Mouse (Mus musculus) frontal cortex, postnatal 36 days (tissue): Measurements from ENCODE around the gene Nup35.

Experiments used
- DNase-seq, 2 experiments: peaks; one replicate each; pipeline ENCODE4 v3.0.0; 2022; ENCODE audit warnings: low spot score in 2 of 2

Gene Nup35

DNA sequence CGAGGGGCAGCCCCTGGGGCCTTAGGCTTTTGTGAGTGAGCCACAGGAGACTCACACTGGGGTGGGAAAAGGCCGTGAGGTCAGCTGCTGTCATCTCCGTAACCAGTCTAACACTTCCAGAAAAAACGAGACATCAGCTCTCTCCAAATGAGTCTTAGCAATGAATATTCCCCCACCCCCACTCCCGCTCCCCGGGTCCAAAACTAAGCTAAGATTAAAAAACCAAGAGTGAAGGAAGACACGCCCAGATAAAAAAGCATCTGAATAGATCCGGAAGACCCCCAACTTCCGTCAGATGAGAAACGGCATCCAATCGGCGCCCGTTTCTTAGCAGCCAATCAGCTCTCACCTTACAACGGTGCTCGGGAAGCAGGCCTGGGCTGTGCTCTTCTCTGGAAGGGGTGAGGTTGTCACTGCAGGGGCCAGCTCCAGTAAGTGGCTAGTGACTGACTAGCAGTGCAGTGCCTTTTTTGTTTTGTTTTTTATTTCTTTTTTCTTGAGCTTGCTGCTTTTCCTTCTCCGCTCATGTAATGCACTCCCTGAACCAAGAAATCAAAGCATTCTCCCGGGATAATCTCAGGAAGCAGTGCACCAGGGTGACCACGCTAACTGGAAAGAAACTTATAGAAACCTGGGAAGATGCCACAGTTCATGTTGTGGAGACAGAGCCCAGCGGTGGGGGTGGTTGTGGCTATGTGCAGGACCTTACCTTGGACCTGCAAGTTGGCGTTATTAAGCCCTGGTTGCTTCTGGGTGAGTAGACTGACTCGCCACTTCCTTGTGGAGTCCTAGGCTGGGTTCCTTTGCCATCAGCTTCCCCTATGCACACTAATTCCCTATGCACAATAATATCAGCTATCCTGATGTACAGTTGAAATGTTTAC, at the start of gene Nup35, which contains the start of gene Dusp19:
TSS of gene Nup35 (plus strand) at position 383 of the 884 bp plus-strand sequence.
TSS of gene Dusp19 (plus strand) at position 192 of the 884 bp plus-strand sequence.
- peak; percentile 95 to 98 for DNase-seq

DNA sequence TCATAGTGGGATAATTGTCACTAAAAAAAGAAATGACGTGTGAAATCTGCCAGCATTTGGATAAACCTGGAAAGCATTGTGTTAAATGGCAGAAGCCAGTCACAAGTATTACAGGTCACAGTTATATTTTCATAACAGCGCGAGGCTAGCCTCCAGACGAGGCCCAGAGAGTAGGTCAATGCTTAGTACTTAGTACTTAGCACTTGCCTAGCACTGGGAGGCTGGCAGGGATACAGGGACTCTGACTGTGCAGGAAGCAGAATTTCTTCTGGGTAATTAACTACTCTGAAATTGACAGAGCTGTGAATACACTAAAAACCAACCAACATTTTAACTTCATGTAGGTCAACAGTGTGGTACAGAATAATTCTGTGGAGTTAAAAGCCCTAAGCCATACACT, 49.6 kb upstream of the Nup35 start:
- DNase-seq, result no peak

DNA sequence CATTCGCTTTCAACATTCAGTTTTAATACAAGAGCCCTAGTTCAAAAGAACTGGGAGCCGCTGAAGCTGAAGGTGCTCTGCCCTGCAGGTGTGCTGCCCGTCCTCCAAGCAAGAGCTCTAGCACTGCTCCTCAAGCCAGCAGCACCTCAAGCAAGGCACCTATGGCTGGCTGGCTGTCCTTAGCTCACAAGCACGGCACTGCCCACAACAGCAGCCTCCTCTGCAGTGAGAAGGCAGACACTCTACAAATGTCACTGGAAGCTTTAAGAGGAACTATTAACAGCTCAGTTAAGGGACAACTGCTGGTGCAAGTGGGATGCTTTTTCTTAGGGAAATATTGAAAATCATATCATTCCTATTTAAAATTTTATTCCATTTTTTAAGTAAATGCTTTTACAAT, 46.4 kb upstream of the Nup35 start:
- no peak for DNase-seq

DNA sequence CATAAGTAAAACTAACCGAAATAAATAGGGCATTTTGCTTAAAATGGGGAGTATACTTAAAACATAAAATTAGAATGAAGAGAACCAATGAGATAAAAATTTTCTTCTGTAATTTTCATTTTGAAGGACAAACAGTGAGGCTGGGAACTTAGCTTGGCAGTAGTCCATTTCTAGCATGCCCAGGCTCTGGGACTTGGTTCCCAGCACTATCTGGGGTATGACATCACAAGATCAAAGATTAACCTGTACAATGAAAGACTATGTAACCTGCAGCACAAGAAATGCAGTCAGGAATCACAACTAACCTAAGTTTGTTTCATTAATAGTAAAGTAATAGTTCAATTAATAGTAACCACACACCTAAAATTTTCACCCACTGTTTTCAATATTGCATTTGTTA, 39.8 kb upstream of the Nup35 start:
- DNase-seq, result no peak

DNA sequence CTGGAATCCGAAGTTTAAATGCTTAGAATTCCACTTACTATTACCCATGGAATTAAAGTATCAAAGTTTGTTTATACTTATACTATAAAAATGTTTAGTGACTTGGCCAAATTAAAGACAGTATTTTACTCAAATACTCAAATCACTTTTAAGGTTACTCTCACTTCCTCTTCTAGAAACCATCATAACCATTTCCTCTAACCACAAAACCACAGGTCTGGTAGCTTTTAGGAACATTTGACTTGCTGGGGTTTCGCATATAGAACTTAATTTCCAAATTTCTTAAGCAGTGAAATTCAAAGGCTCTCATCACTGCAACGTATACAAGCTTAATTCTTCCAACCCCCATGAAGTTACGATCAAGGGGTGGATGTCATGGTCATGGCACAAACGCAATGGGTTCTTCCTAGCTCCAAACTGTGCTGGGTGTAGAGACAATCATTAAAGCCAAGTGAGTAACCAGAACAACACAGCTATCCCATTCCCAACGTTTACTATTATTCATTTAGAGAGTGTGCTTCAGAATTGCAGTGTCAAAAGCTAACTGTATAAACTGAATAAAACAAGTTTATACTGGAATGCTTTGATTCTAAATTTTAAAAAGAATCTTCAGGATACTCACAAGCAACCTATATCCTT, 37.7 kb upstream of the Nup35 start:
- no peak for DNase-seq

DNA sequence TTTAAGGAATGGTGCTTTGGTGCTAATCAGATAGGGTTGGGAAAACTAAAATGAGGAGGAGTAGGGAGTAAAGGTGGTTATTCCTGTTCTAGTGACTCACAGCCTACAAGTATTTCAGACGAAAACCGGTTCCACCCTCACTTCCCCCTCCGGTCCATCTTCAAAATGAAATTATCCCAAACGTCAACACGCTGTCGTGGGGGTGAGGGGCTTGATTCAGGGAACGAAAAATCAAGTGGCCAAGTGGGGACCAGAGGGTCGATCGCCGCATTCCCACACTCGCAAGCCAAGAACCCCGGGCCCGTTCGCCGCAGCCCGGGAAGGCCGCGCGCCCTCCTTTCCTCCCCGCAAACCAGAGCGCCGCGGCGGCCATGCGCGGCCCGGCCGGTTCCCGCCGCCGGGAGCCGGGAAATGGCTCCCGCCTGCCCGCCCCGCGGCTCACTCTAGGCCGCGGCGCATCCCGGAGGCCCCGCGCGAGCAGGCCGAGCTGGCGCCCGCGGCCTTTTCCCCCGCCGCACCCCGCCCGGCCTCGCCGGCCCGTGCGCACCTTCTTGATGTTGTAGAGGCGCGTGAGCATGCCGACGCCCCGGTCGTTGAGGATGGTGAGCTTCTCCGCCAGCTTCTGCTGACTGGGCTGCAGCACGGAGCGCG, 36.6 kb upstream of the Nup35 start:
- peak; percentile 47 to 54 for DNase-seq

DNA sequence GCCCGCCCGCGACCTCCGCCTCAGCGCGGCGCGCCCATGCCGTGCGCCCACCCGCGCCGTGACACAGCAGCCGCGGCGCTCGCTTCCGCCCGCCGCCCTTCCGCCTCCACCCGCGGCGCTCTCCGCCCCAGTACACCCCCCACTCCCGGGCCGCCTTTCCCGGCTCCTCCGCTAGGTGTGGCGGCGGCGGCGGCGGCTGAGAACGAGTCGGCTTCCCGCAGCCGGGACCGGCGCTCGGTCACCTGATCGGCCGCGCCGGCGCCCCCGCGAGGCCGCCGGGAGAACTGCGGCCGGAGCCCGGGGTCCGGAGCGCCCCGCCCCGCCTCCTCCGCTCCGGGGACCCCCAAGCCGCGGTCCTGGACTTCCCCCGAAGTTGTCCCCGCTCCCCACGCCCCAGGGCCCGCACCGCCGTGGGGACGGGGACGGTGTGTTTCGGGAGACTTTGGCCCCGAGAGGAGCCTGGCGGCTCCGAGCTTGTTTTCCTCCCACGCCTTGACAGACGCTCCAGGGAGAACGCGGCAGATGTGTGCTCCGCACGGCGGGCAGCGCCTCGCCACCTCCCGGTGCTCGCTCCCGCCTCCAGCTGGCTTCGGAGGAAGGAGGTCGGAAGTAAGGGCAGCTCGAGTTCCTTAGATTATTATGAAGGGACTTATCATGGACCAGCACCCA, 35.9 kb upstream of the Nup35 start, which contains the start of gene Nckap1:
TSS of gene Nckap1 (minus strand) at position 338 of the 669 bp plus-strand sequence.
- peak; percentile 86 to 87 for DNase-seq

DNA sequence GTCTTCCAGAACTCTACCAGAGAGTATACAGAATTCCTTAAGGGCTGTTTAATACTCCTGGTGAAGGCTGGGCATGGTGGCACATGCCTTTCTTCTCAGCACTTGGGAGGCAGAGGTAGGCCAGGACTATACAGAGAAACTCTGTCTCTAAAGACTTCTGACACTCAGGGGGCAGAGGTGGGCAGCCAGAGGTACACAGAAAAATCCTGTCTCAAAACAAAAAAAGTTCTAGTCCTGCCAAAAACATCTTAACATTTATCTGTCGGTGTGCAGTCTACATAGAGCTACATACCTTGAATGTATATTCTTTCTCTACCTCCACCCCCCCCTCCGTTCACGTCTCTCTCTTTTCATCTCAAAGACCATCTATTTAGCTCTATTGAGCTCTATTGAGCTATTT, 34.7 kb upstream of the Nup35 start:
- DNase-seq, result no peak

DNA sequence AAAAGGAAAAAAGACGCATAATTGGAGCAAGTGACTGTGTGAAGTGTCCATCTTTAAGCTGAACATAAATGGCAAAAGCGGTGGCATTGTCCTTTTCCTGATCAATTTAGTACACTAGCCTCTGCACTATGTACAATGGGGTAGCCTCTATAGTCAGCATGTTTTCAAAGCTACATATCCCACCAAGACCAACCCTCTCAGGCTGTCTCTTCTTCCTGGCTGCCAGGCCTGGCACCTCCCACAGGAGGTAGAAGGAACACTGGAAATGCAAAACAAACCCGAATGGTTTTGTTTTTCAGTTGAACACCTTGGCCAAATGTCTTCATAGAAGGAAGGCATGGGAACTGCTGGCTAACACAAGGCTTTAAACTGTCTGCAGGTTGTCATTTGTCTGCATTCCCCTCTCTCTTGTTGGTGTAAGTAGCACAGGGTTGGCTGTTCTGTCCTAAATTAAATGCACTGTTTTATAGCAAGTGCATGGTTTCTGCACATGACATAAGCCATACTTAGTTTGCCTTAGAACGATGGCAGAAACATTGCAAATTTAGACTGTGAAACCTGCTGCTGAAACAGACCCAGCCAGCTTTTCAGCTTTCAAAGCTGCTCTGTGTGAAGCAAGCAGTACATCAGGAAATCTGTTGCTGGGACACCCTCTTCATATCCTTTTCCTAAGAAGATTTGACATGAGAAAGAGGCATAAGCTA, 22.7 kb upstream of the Nup35 start:
- peak; percentile 27 to 73 for DNase-seq

DNA sequence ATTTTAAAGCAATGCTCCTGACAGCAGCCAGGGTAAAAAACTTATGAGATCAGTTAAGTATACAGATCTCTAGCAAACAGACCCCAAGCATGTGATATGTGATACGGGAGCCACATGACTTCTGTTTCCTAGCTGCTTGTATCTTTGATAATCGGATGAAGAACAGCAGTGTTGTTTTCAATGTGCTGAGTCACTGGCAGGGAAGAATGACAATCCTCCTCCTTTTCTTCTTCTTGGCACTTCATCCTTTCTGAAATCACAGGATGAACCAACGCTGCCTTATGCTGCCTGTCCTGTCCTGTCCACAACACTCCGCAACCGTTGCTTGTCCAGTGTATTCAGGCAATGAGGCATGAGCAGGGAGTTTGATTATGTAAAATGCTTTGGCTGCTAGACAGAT, 20.1 kb upstream of the Nup35 start:
- DNase-seq, result peak; percentile 35 to 52

DNA sequence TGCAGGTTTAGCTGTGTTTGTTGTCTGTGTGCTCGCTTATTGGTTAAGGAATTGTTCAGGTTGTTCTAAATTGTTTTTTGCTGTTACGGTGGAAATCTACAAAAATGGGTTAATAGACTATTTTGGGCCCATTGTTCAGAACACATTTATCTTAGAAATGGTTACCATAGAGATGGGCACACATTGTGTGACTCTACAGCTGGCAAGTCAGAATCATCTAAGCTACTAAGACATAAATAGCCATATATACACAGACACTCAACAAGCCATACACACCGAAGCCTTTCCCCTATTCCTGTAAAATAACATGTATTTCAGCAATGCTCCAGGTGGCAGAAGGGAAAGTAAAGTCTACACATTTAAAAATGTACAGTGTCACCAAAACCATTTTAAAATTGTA, 17.2 kb upstream of the Nup35 start:
- DNase-seq, result no peak

DNA sequence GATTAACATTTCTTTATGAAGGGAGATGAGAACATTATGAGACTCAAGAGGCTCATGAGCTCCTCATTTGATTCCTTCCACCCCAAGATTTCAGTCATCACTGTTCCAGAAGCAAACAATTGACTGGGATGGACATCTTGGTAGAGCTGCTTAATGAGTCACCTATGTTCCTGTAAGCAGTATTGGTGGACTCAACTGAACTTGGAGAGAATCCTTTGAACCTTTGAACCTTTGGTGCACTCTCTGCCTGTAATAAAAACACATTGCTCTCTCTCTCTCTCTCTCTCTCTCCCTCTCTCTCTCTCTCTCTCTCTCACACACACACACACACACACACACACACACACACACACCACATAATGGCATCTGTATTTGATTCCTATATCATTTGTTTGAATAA, 16.4 kb upstream of the Nup35 start:
- DNase-seq, result no peak

DNA sequence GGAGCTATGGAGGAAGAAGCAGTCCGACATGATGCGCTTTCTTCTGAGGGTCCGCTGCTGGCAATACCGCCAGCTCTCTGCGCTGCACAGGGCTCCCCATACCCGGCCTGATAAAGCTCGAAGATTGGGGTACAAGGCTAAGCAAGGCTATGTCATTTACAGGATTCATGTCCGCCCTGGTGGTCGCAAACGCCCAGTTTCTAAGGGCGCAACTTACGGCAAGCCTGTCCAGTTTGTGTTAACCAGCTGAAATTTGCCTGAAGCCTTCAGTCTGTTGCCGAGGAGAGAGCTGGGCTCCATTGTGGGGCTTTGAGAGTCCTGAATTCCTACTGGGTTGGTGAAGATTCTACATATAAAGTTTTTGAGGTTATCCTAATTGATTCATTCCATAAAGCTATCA, 14.3 kb upstream of the Nup35 start:
- no peak for DNase-seq

DNA sequence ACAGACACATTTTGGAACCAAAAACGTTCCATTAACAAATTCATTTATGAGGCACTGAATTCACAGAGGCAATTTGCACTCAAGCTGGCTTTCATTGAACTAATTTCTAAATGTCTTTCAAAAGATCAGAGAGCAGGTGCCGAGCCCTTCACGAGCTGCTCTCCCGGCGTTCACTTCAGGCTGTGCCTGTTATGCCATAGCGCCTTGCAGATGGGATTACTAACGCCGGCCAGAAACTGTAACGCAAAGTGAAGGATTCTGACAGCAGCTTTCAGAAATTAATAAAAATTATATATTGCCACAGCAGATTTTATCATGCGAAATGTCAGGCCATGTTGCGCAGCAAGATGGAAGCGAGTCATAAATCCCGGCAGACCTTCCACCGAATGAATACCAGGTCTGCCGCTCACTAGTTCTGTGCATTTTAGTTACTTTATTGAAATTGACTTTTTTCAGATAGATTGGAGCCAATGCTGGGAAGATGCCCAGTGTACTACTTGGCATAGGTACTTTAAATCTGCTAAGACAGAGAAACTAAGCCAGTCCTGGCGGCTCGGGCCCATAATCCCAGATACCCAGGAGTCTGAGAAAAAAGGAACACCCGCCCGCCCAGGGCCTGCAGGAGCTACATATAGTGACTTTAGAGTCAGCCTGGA, 13.1 kb upstream of the Nup35 start:
- no peak for DNase-seq

DNA sequence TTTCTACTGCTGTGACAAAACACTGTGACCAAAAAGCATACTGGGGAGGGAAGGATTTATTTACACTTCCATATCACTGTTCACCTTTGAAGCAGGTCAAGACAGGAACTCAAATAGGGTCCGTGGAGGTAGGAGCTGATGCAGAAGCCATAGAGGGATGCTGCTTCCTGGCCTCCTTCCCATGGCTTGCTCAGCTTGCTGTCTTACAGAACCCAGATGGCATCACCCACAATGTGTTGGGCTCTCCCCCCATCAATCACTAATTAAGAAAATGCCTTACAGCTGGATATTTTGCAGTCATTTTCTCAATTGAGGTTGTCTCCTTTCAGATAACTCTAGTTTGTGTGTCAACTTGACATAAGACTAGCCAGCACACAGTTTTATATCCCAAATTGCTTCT, 4.8 kb upstream of the Nup35 start:
- DNase-seq, result no peak

DNA sequence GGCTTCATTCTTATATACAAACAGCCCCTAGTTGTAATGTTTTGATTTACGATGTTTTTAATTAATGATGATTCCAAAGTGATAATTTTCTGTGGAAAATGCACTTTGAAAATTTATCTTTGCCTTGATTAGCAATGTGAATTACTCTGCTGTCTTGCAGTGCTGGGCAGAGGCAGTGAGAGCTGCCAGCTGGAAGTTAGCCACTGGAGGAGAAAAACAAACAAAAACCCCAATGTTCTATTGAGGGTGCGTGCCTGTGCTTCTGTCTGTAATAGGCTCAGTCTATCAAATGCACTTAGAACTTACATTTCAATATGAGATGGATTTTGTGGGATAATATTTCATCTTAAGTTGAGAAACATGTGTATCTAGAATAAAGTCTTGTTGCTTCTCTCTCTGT, 4.2 kb upstream of the Nup35 start:
- no peak for DNase-seq

DNA sequence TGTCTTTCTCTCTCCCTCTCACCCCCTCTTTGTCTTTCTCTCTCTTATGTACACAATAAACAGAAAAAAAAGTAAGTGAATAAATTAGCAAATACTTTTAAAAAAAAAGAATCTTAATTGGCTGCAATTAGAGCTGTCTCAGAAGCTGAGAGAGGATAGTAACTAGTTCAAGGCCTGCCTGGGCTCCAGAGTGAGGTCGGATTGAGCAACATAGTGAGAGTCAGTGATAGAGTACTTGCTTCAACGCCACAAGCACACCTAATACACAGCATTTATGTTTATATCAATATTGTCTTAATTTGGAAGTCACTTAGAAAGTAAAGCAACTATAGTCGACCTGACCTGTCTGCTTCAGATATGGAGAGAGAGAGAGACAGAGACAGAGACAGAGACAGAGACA, 2.0 kb downstream of the Nup35 start:
- no peak for DNase-seq

DNA sequence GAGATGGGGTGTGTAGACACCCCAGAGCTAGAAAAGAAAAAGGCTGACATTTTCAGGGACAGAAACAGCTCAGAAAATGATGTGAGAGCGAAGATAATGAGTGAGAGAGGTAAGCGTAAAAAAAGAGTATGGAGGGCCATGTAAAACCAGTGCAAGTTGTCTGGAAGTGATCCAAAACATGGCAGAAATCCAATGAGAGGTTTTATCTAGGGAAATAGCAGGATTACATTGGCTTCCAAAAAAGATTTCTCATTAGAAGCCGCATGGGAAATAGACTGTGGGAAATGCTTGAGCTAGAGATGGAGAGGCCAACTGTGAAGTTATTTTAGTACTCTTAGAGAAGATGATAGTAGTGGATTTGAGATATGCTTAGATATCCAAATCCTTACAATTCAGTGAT, 4.9 kb downstream of the Nup35 start:
- no peak for DNase-seq

DNA sequence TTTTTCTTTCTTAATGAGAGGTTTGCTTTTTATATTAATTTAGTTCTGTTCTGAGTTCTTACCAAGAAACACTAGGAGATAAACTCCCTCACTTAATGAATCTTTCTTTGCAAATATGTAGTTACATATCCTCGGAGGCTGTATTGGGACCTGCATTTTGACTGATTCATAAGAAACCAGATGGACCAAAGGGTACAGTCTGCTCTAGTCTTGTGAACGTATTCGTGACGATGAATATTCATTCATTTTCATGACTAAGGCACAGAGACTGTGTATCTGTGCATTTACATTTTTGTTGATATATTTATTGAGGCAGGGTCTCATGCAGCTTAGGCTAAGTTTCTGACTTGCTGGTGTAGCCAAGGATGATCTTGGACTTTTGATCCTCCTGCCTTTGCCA, 7.5 kb downstream of the Nup35 start:
- no peak for DNase-seq

DNA sequence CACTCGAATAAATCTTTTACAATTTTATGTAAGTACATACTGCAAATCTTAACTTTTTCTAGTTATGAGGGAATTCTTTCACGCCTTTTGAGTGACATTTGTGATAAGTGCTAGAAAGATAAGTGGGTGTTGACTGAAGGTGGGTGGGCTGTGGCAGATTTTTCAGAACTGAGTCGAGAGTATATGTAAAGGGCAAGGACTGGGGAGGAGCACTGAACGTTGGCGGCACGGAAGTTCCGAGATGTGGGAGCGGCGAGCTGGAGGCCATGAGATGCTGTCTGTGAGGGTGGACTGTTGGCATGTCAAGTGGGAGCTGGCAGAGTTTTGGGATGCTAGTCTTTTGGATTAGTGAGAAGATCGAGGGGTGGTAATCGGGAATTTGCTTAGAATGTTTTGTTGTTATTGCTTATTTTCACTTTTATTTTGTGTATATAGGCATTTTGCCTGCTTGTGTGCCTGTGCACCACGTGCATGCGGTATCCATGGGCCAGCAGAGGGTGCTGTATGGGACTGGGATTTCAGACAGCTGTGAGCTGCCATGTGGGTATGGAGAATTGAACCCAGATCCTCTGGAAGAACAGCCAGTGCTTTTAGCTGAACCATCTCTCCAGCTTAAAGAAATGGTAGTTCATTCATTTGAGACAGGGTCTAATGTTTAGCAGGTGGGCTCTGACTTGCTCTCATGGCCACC, 15.4 kb downstream of the Nup35 start:
- DNase-seq, result peak; percentile 37 to 48
